Mouse (Mus musculus): Measurements from ENCODE around the gene Aars2. TPM values are rescaled to one million over a fixed set of nuclear protein-coding genes. Genes with fewer than 3 reads are reported as not detected.

Aars2 gene
- polyA plus RNA-seq, 1 experiment = 10.2 TPM

GRCm38 (mm10) chr17:45542129-45542528 lies 35.5 kb downstream of the Aars2 start:
- no peak for DNase-seq (ENCODE audit: low spot score)

- no peak for DNase-seq (ENCODE audit: low spot score)
These were observed 36.1 kb downstream of the Aars2 start for GRCm38 (mm10) chr17:45542705-45543104.

GRCm38 (mm10) chr17:45543115-45543514 lies 36.5 kb downstream of the Aars2 start:
- DNase-seq (ENCODE audit: low spot score) = no peak

GRCm38 (mm10) chr17:45544001-45544872 lies 37.6 kb downstream of the Aars2 start:
- no peak for DNase-seq (ENCODE audit: low spot score)

- DNase-seq (ENCODE audit: low spot score) = no peak
These were observed 38.2 kb downstream of the Aars2 start for GRCm38 (mm10) chr17:45544873-45545277.

GRCm38 (mm10) chr17:45545278-45545961 lies 38.8 kb downstream of the Aars2 start:
- no peak for DNase-seq (ENCODE audit: low spot score)

GRCm38 (mm10) chr17:45546941-45547340 lies 40.3 kb downstream of the Aars2 start:
- DNase-seq (ENCODE audit: low spot score) = no peak

- no peak for DNase-seq (ENCODE audit: low spot score)
These were observed 41.0 kb downstream of the Aars2 start for GRCm38 (mm10) chr17:45547461-45548190.

- no peak for DNase-seq (ENCODE audit: low spot score)
These were observed 42.2 kb downstream of the Aars2 start for GRCm38 (mm10) chr17:45548541-45549512.

- DNase-seq (ENCODE audit: low spot score) = no peak
These were observed 43.1 kb downstream of the Aars2 start, which contains the start of gene Tmem151b for GRCm38 (mm10) chr17:45549617-45550181. Gene Tmem151b, minus strand, starts transcription at chr17:45549677.

- no peak for DNase-seq (ENCODE audit: low spot score)
These were observed 43.6 kb downstream of the Aars2 start for GRCm38 (mm10) chr17:45550253-45550652.

- no peak for DNase-seq (ENCODE audit: low spot score)
These were observed 44.7 kb downstream of the Aars2 start for GRCm38 (mm10) chr17:45551249-45551796.

GRCm38 (mm10) chr17:45551816-45552451 lies 45.3 kb downstream of the Aars2 start:
- DNase-seq (ENCODE audit: low spot score) = no peak

- DNase-seq (ENCODE audit: low spot score) = no peak
These were observed 46.4 kb downstream of the Aars2 start for GRCm38 (mm10) chr17:45553065-45553464.

- DNase-seq (ENCODE audit: low spot score) = no peak
These were observed 47.8 kb downstream of the Aars2 start for GRCm38 (mm10) chr17:45554420-45554819.

- DNase-seq (ENCODE audit: low spot score) = peak; percentile 84
These were observed 48.9 kb downstream of the Aars2 start, which contains the start of gene Nfkbie for GRCm38 (mm10) chr17:45555452-45556106. Gene Nfkbie, plus strand, starts transcription at chr17:45555703.

- no peak for DNase-seq (ENCODE audit: low spot score)
These were observed 49.5 kb downstream of the Aars2 start for GRCm38 (mm10) chr17:45556107-45556489.

- no peak for DNase-seq (ENCODE audit: low spot score)
These were observed 50.0 kb downstream of the Aars2 start for GRCm38 (mm10) chr17:45556514-45557245.
